Mouse (Mus musculus) left cerebral cortex, postnatal 4 days (tissue): ENCODE results near the gene Enoph1. TPM values are rescaled to one million over a fixed set of nuclear protein-coding genes. Genes with fewer than 3 reads are reported as not detected.
A peak's percentile ranks its signal among the peaks of the same experiment; 100 is the strongest.

Source experiments
- DNase-seq: peaks from one replicate; pipeline ENCODE4 v3.0.0-alpha.2; 2022
- intact Hi-C: fragments of 180-260 bp; cut with DNase I; formaldehyde crosslinking; loops from one replicate; pipeline ENCODE4 v1.15.1; 2025
- total RNA-seq, 2 experiments: library from RNA; stranded (reverse); gene quantifications; 2 replicates each; pipeline ENCODE4 v1.2.3; 2021

Gene Enoph1
- total RNA-seq, 2 experiments from 2014 or later = 53.3 to 54.6 TPM

DNA sequence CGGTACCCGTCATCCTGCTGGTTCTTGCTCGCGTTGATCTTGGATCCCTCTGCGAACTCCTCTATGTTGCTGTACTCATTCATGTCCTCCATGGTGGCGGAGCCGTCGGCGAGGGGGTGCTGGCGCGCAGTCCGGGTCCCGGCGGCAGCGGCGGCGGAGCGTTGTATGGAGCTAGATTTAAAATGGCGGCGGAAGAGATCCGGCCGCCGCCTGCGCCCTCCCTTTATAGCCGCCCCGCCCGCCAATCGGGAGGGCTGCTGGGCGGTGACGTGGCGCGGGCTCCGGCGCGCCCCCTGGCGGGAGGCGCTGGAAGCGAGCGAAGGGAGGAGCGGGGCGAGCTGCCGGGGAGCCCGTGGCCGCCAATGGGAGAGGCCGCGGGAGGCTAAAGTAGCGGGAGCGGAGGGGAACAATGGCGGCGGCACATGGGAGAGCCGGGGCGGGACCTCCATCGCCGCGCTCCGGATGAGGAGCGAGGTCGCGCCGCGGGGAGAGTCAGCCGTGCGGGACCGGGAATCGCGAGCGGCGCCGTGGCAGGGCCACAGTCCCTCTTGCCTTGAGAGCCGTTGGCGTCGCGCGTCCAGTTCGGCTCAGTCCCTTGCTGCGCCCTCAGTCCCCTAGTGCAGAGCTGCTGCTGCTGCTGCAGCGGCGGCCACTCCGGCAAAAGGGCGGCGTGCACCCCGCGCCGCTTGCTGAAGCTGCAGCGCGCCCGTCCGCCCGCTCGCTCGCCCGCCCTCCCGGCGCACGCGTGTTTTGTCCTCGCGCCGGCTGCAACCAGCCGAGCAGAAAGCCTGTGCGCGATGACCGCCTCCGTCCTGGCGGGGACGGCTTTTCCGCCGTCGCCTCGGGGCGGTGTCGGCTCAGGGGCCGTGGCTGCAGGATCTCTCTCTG, 827 bp upstream of the Enoph1 start:
- intact Hi-C loops = loop anchor here (5.0 to 10.0 kb wide), 2 partner anchors 62 to 834 kb away; partner anchors contain the start of genes 4930524J08Rik and Hnrnpd
- DNase-seq = peak; percentile 96

DNA sequence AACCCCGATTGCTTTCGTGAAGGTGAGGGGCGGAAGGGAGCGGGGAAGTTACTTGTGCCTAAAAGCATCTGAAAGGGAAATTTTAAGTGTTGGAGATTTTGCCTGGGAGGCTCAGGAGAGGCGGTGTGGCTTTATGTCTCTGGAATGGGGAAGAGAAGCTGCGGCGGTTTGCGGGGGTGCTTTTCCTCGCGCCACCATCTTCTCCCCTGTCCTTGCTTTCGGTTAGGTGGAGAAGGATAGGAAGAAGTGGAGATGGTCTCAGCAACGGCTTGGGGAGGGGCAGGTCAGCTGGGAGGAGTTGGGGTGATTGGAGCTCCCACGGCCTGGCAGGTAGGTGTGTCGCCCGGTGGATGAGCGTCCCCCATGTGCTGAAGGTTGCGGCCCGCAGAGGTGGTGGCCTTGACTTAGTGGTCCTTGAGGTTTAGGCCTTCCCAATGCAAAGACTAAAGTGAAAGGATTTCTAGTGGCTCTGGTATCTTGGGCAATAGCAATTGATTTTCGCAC, 548 bp downstream of the Enoph1 start:
- peak; percentile 23 for DNase-seq
- intact Hi-C loops = no loop called here

DNA sequence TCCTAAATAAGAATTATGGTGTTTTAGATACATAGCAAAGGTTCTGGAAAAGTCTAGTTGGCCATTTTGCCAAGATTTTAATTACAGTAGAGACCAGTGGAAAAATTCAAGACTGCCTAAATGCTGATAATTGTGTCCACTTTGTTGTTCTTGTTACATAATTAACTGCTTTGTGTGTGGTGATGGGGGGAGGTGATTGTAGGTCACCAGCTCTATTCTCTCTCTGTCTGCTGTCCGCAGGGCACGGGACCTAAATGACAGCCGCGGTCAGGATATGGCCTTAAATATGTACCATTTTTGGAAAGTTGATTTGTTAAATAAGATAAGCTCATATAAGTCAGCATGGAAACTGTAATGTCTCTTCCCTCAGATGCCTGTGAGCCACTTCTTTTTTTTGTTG, 1.5 kb downstream of the Enoph1 start:
- intact Hi-C loops = no loop called here
- no peak for DNase-seq

DNA sequence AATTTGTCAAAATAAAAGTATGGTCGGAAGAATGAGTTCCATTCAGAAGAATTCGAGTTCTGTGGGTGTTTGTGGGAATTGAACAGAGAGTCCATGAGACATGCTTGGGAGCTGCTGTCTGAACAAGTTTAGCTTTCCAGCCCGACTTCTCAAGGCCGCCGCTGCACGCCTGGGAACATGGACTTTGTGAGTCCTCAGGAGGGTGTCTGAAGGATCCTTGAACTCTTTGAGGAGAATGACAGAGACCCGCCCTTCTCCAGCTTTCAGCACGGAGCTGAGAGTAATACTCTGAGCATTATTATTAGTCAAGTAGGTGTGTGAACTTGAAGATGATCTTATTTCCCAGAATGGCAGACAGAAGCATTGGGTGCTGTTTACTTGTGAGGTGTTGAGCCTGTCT, 2.7 kb downstream of the Enoph1 start:
- intact Hi-C loops = no loop called here
- no peak for DNase-seq

DNA sequence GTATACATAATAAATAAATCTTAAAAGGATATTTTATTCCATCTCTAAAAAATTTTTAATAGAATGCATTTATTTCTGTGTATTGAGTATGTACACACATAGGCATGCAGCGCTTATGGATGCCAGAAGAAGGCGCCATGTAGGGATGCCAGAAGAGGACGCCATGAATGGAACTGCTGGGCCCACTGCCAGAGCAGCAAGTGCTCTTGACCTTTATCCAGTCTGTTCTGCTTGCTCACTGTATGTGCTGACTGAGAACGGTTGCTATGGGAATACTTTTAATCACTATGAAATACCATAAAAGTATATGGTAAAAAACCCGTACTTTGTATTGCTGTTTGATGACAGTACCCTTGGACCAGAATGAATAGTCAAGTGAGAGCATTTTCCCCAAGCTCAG, 3.6 kb downstream of the Enoph1 start:
- intact Hi-C loops = no loop called here
- DNase-seq = peak; percentile 70

DNA sequence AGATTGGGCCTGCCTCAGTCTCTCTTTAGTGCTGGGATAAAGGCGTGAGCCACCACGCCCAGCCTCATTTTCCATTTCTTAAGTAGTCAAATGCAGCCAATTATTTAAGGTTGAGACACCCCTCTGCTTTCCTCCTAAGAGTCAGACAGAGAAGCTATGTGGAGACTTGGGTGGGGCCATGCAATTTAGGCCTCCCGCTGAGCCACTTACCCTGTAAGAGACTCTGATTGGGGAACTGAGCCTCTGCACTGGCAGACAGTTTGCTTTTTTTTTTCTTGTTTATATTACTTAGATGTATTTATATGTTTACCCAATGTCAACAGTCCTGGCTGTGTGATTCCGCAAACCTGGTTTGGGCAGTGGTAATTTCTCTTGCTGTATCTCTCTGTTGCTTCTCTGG, 4.2 kb downstream of the Enoph1 start:
- no peak for DNase-seq
- intact Hi-C loops = no loop called here

DNA sequence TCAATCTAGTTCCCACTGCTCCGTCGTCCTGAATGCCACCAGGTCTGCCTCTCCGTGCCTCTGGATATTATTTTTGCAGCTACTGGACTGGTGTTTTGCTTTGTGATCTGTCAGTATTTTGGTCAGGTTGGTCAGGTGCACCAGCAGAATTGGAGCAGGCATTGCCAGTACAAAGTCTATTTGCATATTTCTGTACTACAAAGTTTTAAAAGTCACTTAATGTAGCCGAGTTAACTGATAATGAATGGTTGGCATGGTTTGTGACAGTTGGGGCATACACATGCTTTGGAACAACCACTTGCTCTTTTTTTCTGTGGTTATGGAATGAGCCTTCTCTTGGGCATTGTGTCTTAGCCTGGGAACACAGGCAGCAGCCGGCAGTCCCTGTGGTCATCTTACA, 4.8 kb downstream of the Enoph1 start:
- intact Hi-C loops = no loop called here
- no peak for DNase-seq

DNA sequence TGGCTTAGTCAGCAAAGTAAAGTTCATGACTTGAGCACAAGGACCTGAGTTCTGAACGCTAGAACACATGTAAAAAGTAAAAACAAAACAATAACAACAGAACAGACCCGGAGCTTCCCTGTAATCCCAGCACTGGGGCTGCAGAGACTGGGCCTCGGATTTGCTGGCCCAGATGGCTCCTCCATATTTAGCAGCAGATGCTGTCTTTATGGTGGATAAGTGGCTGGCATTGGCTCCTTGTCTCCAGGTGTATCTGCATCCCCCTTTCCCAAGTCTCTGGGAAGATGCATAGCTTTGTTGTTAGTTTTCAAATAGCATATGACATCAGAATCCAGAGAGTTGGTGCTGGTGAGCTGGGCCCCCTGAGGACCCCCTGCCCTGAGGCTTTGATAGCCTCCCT, 6.3 kb downstream of the Enoph1 start:
- DNase-seq = no peak
- intact Hi-C loops = no loop called here

DNA sequence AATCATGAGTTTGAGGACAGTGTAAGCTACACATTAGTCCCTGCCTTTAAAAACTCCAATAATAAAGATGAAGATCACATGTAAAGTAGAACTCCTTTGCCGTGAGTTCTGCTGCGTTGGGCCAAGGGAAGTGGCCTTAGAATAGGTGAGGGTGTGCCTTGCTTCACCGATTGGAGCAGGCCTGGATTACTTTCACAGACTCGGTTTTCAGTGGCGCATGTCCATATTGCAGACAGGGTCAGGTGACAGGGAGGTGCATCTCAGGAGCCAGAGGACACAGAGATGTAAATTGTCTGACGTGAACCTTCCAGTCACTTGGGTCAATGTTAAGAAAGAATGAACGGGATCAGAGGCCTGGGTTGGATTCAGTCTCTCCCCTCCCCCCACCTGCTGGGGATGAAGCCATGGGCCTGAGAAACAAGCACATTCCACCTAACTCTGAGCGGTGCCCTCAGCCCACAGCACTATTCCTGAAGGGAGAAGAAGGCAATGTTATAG, 7.4 kb downstream of the Enoph1 start:
- intact Hi-C loops = no loop called here
- no peak for DNase-seq

DNA sequence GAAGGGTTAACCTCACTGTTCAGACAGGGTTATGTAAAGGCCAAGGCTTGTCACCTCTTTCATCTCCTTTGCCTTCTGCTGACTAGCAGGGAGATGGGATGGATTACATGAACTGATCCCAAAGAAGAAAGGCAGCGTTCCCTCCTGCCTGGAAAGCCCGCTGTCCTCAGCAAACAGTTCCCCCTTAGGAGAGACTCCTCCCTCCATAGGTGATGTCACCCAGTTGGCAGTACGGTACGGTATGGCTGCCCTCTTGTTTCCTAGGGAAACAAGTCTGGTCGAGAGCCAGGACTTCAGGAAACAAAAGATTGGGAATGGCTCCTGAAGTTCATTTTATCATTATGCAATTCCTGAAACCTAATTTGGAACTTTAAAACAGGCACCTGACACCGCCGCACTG, 8.1 kb downstream of the Enoph1 start:
- intact Hi-C loops = no loop called here

DNA sequence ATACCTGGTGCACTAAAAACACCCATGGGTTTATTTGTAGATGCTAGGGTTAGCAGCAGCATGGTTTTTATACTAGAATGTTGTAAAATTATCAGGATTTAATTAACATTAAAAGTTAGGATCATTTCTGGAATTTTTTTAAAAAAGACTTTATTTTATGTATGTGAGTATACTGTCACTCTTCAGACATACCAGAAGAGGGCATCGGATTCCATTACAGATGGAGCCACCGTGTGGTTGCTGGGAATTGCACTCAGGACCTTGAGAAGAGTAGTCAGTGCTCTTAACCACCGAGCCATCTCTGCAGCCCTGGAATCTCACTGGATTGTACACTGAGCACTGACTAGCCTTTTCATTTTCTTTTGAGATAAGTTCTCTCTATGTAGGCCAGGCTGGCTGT, 10.1 kb downstream of the Enoph1 start:
- DNase-seq = no peak
- intact Hi-C loops = no loop called here

More for the DNA sequence above, 8.1 kb downstream of the Enoph1 start:
- no peak for DNase-seq

DNA sequence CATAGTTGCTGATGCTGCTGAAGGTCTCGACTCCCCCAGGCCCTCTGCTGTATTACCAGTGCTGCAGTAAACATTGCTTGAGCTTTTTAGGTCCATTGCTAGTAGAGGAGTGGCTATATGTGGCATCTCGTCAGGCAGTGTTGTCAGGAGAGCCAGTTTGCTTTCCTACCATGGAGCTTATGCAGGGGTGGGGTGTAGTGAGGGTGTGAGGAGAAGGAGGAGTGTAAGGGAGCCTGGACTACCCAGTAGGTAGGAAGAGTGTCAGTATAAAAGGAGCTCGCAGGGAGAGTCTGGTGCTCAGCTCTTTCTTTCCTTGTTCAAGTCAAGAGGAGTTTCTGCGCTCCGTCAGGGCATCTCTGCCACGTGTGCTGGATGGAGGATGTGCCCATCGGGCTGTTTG, 12.9 kb downstream of the Enoph1 start:
- DNase-seq = no peak

DNA sequence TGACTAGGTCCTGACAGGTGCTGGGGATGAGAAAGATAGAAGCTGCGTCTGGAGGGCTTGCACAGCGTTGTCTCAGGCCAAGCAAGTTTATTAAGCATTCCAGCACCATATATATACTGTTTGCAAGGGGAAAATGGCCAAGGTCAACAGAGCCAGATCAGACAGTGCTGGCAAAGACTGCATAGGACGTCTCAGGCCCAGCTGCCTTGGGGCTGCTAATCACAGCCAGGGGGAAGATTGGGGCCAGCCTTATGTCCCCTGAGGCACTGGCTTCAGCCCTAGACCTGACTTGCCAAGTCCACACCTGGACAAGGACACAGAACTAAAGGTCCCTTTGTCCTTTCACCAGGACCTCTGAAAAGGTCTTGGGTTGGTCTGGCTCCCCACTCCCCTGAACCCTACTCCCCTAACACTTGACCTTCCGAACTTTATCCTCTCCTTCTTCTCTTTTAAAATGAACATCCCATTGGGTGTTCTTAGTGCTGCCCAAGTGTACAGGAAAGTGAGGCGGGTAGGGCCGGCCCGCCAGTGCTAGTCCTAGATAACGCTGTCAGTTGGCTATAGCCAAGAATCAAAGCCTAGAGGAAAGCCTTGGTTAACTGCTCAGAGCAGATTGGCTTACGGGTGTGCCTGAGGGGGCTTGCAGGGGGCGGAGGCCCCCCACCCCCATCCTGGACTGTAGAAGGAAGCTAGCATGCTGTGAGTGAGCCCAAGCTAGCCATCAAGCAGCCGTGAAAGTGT, 15.2 kb downstream of the Enoph1 start:
- DNase-seq = no peak
- intact Hi-C loops = no loop called here

More for the DNA sequence above, 12.9 kb downstream of the Enoph1 start:
- intact Hi-C loops = no loop called here

DNA sequence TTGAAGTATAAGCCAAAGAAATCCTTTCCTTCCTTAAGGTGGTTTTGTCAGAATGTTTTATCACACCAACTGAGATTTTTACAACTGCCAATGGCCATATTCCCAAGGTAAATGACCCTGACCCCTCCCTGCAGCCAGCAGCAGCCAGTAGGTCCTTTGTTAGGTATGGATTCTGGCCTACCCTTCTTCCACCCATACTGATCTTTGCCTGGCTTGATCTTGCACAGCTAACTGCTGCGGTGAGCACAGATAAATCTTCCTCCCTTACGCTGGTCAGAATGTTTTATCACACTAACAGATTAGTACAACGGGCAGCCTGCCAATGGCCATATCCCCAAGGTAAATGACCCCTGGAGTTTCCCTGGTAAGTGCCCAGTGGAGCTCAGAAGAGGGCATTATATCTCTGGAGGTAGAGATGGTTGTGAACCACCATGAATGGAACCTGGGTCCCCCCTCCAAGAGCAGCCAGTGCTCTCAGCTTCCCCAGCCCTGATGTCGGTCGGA, 16.1 kb downstream of the Enoph1 start:
- no peak for DNase-seq

DNA sequence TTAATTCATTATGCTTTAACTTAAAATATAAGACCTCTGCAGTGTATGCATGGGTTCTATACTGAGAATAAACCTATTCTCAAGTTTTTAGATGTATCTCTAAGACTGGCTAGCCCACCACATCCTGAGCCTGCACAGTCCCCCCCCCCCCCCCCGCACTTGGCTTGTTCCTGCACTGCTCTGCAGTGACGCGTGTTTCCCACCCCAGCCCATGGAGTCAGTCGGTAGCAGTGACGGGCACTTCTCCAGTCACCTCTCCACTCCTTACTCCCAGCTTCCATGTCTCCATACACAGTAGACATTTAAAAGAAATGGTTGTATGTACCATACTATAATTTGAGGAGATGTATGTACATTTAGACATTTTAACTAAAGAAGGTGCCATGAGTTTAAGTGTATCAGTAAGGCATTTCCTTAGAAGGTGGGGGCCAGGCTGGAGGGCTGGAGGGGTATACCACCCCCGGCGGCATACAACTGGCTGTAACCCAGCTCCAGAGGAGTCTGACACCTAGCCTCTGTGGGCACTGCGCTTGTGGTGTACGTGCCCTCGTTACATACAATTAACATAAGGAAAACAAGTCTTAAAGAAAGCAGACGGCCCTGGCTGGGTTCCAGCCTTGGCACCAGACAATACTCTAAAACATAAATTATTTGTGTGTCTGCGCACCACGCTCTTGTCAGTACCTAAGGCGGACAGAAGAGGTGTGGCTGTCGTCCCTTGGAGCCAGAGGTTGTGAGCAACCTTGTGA, 17.9 kb downstream of the Enoph1 start:
- DNase-seq = no peak
- intact Hi-C loops = no loop called here

More for the DNA sequence above, 16.1 kb downstream of the Enoph1 start:
- intact Hi-C loops = no loop called here

DNA sequence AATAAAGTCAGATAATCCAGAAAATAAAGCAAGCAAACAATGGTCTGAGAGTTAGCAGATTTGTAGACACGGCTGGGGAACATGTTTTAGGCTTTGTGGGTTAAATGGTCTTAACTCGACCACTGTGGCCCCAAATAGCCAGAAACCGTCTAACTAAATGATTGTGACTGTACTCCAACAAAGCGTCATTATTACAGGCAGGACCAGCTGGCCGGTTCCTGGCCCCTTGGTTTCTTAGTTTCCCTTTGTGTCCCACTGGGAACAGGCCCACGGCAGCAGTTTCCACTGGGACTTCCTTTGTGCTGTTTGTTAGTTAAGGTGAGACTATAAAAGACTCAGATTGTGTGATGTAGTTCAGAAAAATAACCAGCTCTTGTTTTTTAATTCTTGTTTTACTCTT, 18.9 kb downstream of the Enoph1 start:
- intact Hi-C loops = no loop called here
- no peak for DNase-seq

DNA sequence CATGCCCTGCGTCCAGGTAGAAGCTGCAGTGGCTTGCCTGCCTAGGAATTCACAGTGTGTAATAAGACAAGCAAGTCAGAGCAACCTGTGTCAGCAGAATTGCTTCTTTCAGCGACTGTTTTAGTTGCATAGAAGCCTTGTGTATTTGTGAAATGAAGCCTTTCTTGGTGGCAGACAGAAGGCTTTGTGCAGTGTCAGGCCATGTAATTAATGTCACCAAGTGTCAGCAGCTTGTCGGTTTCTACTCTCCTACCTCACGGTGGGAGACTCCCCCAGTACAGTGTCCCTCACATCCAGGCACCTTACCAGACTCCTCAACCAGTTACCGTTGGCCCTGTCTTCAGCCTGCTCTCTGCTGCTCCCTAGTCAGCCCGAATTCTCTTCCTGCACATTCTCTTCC, 19.5 kb downstream of the Enoph1 start:
- DNase-seq = no peak

DNA sequence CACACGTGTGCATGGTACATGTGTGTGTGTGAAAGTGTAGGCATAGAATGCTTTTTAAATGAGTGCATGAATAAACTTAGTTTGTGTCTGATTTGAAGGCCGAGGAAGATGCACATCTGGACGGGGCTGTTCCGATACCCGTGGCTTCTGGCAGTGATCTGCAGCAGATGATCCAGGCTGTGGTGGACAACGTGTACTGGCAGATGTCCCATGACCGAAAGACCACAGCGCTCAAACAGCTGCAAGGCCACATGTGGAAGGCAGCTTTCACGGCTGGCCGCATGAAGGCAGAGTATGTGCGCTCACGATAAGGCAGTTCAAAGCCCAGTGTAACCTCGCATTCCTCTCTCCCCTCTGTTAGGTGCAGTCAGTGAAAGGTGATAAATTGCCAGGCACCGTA, 21.1 kb downstream of the Enoph1 start:
- intact Hi-C loops = no loop called here
- no peak for DNase-seq

More for the DNA sequence above, 19.5 kb downstream of the Enoph1 start:
- intact Hi-C loops = no loop called here

DNA sequence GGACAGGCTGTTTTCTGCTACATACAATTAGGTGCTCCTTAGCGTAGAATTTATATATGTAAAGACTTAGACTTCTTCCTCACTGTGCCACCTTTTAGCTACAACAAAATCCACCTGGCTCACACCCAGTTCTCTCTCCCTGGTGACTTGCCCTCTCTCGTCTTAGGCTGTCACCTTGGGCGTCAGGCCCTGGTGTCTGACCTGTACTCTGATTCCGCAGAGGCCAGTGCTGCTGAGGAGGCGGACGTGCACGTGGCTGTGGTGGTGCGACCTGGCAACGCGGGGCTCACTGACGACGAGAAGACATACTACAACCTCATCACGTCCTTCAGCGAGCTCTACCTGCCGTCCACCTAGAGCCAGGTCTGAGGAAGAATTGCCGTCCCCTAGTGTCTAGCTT, 27.8 kb downstream of the Enoph1 start:
- intact Hi-C loops = no loop called here
- DNase-seq = no peak

DNA sequence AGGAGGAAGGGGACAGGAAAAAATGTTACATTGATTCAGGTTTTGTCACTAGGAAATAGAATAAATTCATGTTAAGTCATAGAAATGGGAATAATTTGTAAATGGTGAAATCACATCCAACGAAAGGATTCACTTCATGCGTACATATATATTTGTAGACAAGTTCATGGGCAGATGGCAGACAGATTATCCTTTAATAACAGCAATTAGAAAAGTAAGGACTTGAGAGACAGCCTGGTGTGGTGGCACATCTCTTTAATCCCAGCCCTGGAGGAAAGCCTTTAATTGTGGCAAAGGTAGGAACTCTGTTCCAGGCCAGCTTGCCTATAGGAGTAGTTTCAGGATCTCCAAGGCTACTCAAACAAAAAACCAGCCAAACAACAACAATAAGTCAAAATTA, 29.7 kb downstream of the Enoph1 start:
- no peak for DNase-seq
- intact Hi-C loops = no loop called here

DNA sequence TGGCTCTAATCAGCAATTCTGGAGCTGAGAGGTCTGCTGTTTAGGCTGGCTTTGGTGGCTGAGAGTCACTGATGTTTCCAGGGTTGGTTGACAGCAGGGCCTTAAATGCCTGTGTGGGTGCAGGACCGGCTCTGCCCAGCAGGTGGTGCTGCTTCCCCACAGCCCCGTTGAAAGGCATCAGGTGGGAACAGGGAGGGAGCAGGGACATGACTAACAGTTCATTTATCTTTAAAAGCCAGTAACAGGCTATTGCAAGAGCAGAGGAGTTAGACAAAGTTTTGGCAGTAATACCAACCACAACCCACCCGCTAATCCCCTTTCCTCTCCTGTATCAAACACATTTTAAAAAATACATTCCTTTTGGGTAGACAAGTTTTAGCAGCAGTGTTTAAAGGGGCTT, 30.5 kb downstream of the Enoph1 start:
- intact Hi-C loops = loop anchor here (5.0 kb wide), 4 partner anchors 87 to 252 kb away; partner anchors contain the start of gene Tmem150c
- peak; percentile 85 for DNase-seq
